ENCODE assay signal across 8 mouse cellular contexts in genomic region chr2:37358633-37359540, GRCm38 (mm10). TPM values are rescaled to one million over a fixed set of nuclear protein-coding genes. Genes with fewer than 3 reads are reported as not detected.
DNase-seq lines count a peak whose midpoint lies in the region; ATAC-seq and TF ChIP-seq lines count a peak whose summit lies in the region.

Pdcl (minus strand) TSS chr2:37359332.

- H3K9ac ChIP-seq in embryonic facial prominence, embryonic 14.5 days (ENCODE audit: low read depth, low read length) = peak within 1 kb of the TSS; percentile 84
- H3K9ac ChIP-seq in heart, adult 2 months (ENCODE audit: low read depth, low read length) = peak within 1 kb of the TSS; percentile 83
- peak within 1 kb of the TSS; percentile 81 for H3K9ac ChIP-seq in limb, embryonic 13.5 days
- peak within 1 kb of the TSS; percentile 70 for H3K9ac ChIP-seq in midbrain, embryonic 16.5 days (ENCODE audit: low read depth, low read length)

- no peaks in the 10 kb centered on the region for H3K27me3 ChIP-seq in embryonic facial prominence, embryonic 14.5 days (replicated peaks; ENCODE audit: control insufficient read depth, insufficient read depth, low read length)
- H3K27me3 ChIP-seq in heart, adult 2 months (ENCODE audit: control insufficient read depth, insufficient read depth, low read length) = no peaks in the 10 kb centered on the region
- no peaks in the 10 kb centered on the region for H3K27me3 ChIP-seq in limb, embryonic 13.5 days
- H3K27me3 ChIP-seq in midbrain, embryonic 16.5 days (ENCODE audit: control insufficient read depth, insufficient read depth, low read depth, low read length) = no peaks in the 10 kb centered on the region

- peaks cover 34% of the 10 kb centered on the region for H3K36me3 ChIP-seq in embryonic facial prominence, embryonic 14.5 days (ENCODE audit: control insufficient read depth, insufficient read depth, low read length)
- peaks cover 4% of the 10 kb centered on the region for H3K36me3 ChIP-seq in heart, adult 2 months (ENCODE audit: control insufficient read depth, insufficient read depth, low read length)
- peaks cover 34% of the 10 kb centered on the region for H3K36me3 ChIP-seq in limb, embryonic 13.5 days
- H3K36me3 ChIP-seq in midbrain, embryonic 16.5 days (ENCODE audit: control insufficient read depth, insufficient read depth, low read length) = peaks cover 13% of the 10 kb centered on the region

- peak; percentile 100 for DNase-seq in 3T3-L1 (ENCODE audit: low read depth, low spot score)
- DNase-seq in adrenal gland, postnatal 4 days (ENCODE audit: low spot score in 2 of 2) = peak; percentile 53 to 77
- peak; percentile 97 for DNase-seq in embryonic facial prominence, embryonic 14.5 days (ENCODE audit: low spot score)
- DNase-seq in heart, adult 2 months = peak; percentile 90 to 93
- DNase-seq in kidney, adult 8-10 months = peak; percentile 96 to 97
- DNase-seq in spleen, postnatal 10 days (ENCODE audit: low spot score in 2 of 2) = peak; percentile 83 to 91

- peaks cover 9% of the 10 kb centered on the region for H3K4me1 ChIP-seq in embryonic facial prominence, embryonic 14.5 days (ENCODE audit: control insufficient read depth, insufficient read depth, low read length)
- H3K4me1 ChIP-seq in heart, adult 2 months (ENCODE audit: control insufficient read depth, insufficient read depth, low read length) = no peaks in the 10 kb centered on the region; the same call in 1 of the 2 replicates
- peaks cover 15% of the 10 kb centered on the region for H3K4me1 ChIP-seq in limb, embryonic 13.5 days
- H3K4me1 ChIP-seq in midbrain, embryonic 16.5 days (ENCODE audit: control insufficient read depth, insufficient read depth, low read length) = peaks cover 10% of the 10 kb centered on the region; the same call in 1 of the 2 replicates

- WGBS in embryonic facial prominence, embryonic 14.5 days = under 1% methylated on average over 39 of the region's 42 CpGs
- WGBS in heart, adult 2 months = under 1% methylated on average over 42 of the region's 42 CpGs
- WGBS in limb, embryonic 13.5 days = under 1% methylated on average over 42 of the region's 42 CpGs
- WGBS in midbrain, embryonic 16.5 days = under 1% methylated on average over 42 of the region's 42 CpGs

- peak; percentile 35; the same call in 1 of the 2 replicates for TF ChIP-seq EP300 in heart, adult 2 months (IDR thresholded peaks at IDR 0.05; ENCODE audit: insufficient read depth, low read depth, low read length)

- peak; percentile 87 for TF ChIP-seq POLR2A in heart, adult 2 months (IDR thresholded peaks at IDR 0.05; ENCODE audit: insufficient read depth, low read depth, low read length)

- H3K4me2 ChIP-seq in embryonic facial prominence, embryonic 14.5 days (ENCODE audit: low read depth, low read length) = peak within 1 kb of the TSS; percentile 68
- peak within 1 kb of the TSS; percentile 75 for H3K4me2 ChIP-seq in limb, embryonic 13.5 days (replicated peaks)
- H3K4me2 ChIP-seq in midbrain, embryonic 16.5 days (ENCODE audit: low read length) = peak within 1 kb of the TSS; percentile 68

- H3K4me3 ChIP-seq in embryonic facial prominence, embryonic 14.5 days (ENCODE audit: low read depth, low read length) = peak within 1 kb of the TSS; percentile 73
- peak within 1 kb of the TSS; percentile 91 for H3K4me3 ChIP-seq in heart, adult 2 months
- H3K4me3 ChIP-seq in limb, embryonic 13.5 days = peak within 1 kb of the TSS; percentile 73
- peak within 1 kb of the TSS; percentile 63 for H3K4me3 ChIP-seq in midbrain, embryonic 16.5 days (ENCODE audit: low read depth, low read length)

- peak; percentile 99 for ATAC-seq in embryonic facial prominence, embryonic 14.5 days (ENCODE audit: low read depth)
- peak; percentile 99 for ATAC-seq in limb, embryonic 13.5 days (ENCODE audit: low FRiP score, low read depth)
- ATAC-seq in midbrain, embryonic 16.5 days = peak; percentile 97

- no peak for TF ChIP-seq CTCF in heart, adult 2 months (IDR thresholded peaks at IDR 0.05)

- H3K79me2 ChIP-seq in heart, adult 2 months (replicated peaks; ENCODE audit: control insufficient read depth, insufficient read depth, low read length) = no peaks in the 10 kb centered on the region

- no peaks in the 10 kb centered on the region for H3K9me3 ChIP-seq in embryonic facial prominence, embryonic 14.5 days (ENCODE audit: control insufficient read depth, low read length)
- no peaks in the 10 kb centered on the region for H3K9me3 ChIP-seq in limb, embryonic 13.5 days
- no peaks in the 10 kb centered on the region for H3K9me3 ChIP-seq in midbrain, embryonic 16.5 days (replicated peaks; ENCODE audit: control insufficient read depth, low read length, poor library complexity, severe bottlenecking)

- H3K27ac ChIP-seq in embryonic facial prominence, embryonic 14.5 days (replicated peaks; ENCODE audit: low read depth, low read length) = peak within 1 kb of the TSS; percentile 98
- peak within 1 kb of the TSS; percentile 98 for H3K27ac ChIP-seq in heart, adult 2 months
- H3K27ac ChIP-seq in limb, embryonic 13.5 days = peak within 1 kb of the TSS; percentile 98
- peak within 1 kb of the TSS; percentile 82 for H3K27ac ChIP-seq in midbrain, embryonic 16.5 days (ENCODE audit: low read length)

- intact Hi-C loops in heart, adult 2 months (cut with DNase I) = no loop called here

RNA-seq across cellular contexts. Expression of gene Pdcl, which starts in this region (rescaled TPM):
- total RNA-seq in adrenal gland, postnatal 4 days (2021) = 10 to 100 TPM; 51.6 to 58.8 TPM
- 41.2 and 47.0 TPM in 2 replicates for polyA plus RNA-seq in embryonic facial prominence, embryonic 14.5 days (2014; fragmentation: Nextera tagmentation; extraction: Ambion mirVana)
- 10 to 100 TPM; 18.1 to 18.9 TPM for total RNA-seq in heart, adult 2 months (2021)
- 7.6 and 16.5 TPM in 2 replicates for polyA plus RNA-seq in heart, adult 2 months (2012; rRNA removed)
- polyA plus RNA-seq in limb, embryonic 13.5 days (2015; fragmentation: Nextera tagmentation; extraction: Ambion mirVana) = 43.2 and 46.6 TPM in 2 replicates
- 50.2 and 57.0 TPM in 2 replicates for polyA plus RNA-seq in midbrain, embryonic 16.5 days (2015; fragmentation: Nextera tagmentation; extraction: Ambion mirVana)

Comparison
In these comparisons a context has a peak if more than half of its experiments do, and no peak if none do; other contexts are left out.
1. Peak in every context shown above with its lines: DNase-seq, ATAC-seq, H3K4me3 ChIP-seq and H3K27ac ChIP-seq.